Mouse (Mus musculus) intestine, embryonic 15.5 days (tissue): Measurements from ENCODE around the gene Uroc1. TPM values are rescaled to one million over a fixed set of nuclear protein-coding genes. Genes with fewer than 3 reads are reported as not detected.

Source experiments
- ATAC-seq: fragments of 200-750 bp; cut with Nextera tagmentation; 2 replicates; pipeline ENCODE4 v1.8.0; 2017; ENCODE audit warnings: moderate TSS enrichment, moderate library complexity
- H3K27ac ChIP-seq: fragments of 300-500 bp; sonication (generic); 2 replicates; pipeline ENCODE4 v1.5.1; 2015; ENCODE audit warnings: mild to moderate bottlenecking, inconsistent platforms
- H3K27me3 ChIP-seq: fragments of 300-500 bp; sonication (generic); replicated peaks from 2 replicates; pipeline ENCODE4 v1.6.1; 2015; ENCODE audit warnings: inconsistent platforms
- H3K36me3 ChIP-seq: fragments of 300-500 bp; sonication (generic); 2 replicates; pipeline ENCODE4 v1.6.1; 2015; ENCODE audit warnings: inconsistent platforms
- H3K4me1 ChIP-seq: fragments of 300-500 bp; sonication (generic); replicated peaks from 2 replicates; pipeline ENCODE4 v1.6.1; 2015; ENCODE audit warnings: inconsistent platforms
- H3K4me2 ChIP-seq: fragments of 300-500 bp; sonication (generic); replicated peaks from 2 replicates; pipeline ENCODE4 v1.6.1; 2015; ENCODE audit warnings: mild to moderate bottlenecking, inconsistent platforms
- H3K4me3 ChIP-seq: fragments of 300-500 bp; sonication (generic); replicated peaks from 2 replicates; pipeline ENCODE4 v1.5.1; 2015; ENCODE audit warnings: inconsistent platforms
- H3K9ac ChIP-seq: fragments of 300-500 bp; sonication (generic); 2 replicates; pipeline ENCODE4 v1.6.1; 2015; ENCODE audit warnings: inconsistent platforms
- H3K9me3 ChIP-seq: fragments of 300-500 bp; sonication (generic); 2 replicates; pipeline ENCODE4 v1.6.1; 2016; ENCODE audit warnings: inconsistent platforms
- WGBS: fragments of 180-500 bp; shearing (Covaris S2); methylation state at CpG from one replicate; pipeline ENCODE4 v1.1.7; 2015; 5-methylcytosine and 5-hydroxymethylcytosine counted together
- polyA plus RNA-seq: library from polyadenylated mRNA; unstranded; fragments of >200 nt; fragmentation: Nextera tagmentation; extraction: Ambion mirVana; gene quantifications from 2 replicates; pipeline ENCODE4 v1.2.1, GENCODE M21; 2015

Uroc1 gene
- polyA plus RNA-seq, 1 experiment from 2014 or later = 0.34 TPM

GRCm38 (mm10) chr6:90324026-90324425 is 9.1 kb upstream of the Uroc1 start:
- no peak overlapping the region for H3K9ac ChIP-seq
- H3K27ac ChIP-seq = no peak overlapping the region
- H3K36me3 ChIP-seq = no peaks in the 10 kb centered on the region
- no peak overlapping the region for H3K4me2 ChIP-seq
- no peaks in the 10 kb centered on the region for H3K27me3 ChIP-seq
- no peak overlapping the region for H3K4me3 ChIP-seq
- H3K4me1 ChIP-seq = no peaks in the 10 kb centered on the region
- 67% methylated on average over 3 of the region's 3 CpGs for WGBS
- ATAC-seq = no peak
- no peaks in the 10 kb centered on the region for H3K9me3 ChIP-seq

GRCm38 (mm10) chr6:90324463-90324862 is 8.6 kb upstream of the Uroc1 start:
- WGBS = 47% methylated on average over 3 of the region's 3 CpGs
- Histone ChIP-seq H3K4me2 (no peak overlapping the region), H3K27me3 (no peaks in the 10 kb centered on the region), H3K27ac (no peak overlapping the region), H3K9me3 (no peaks in the 10 kb centered on the region), H3K36me3 (no peaks in the 10 kb centered on the region), H3K4me1 (no peaks in the 10 kb centered on the region), H3K9ac (no peak overlapping the region), H3K4me3 (no peak overlapping the region)
- no peak for ATAC-seq

DNA sequence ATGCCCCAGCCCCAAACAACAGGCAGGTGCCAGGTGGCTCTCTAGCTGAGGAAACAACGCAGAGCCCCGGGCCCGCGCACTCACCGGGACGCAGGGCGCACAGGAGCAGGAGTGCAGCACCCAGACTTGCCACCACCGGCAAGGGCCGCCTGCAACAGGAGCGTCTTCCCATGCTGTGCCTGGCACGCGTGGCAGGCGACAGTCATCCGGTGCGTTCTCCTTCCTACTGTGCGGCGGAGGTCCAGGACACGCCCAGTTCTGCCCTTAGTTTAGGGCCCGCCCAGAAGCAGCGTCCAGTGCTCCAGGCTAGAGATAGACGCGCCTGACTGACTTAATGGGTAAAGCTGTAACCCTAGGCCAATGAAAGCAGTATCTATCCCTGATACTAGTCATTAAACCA is 8.1 kb upstream of the Uroc1 start, which contains the start of gene Chst13:
Gene Chst13 (minus strand): TSS at position 195 of the 400 bp plus-strand sequence.
- Histone ChIP-seq H3K9me3 (no peaks in the 10 kb centered on the region), H3K36me3 (no peaks in the 10 kb centered on the region), H3K27me3 (no peaks in the 10 kb centered on the region), H3K4me2 (peak within 1 kb of the TSS; percentile 60), H3K27ac (no peak within 1 kb of the TSS), H3K4me1 (no peaks in the 10 kb centered on the region), H3K9ac (no peak within 1 kb of the TSS), H3K4me3 (peak within 1 kb of the TSS; percentile 16; the same call in 1 of the 2 replicates)
- peak; percentile 63 for ATAC-seq
- 6% methylated on average over 22 of the region's 22 CpGs for WGBS

DNA sequence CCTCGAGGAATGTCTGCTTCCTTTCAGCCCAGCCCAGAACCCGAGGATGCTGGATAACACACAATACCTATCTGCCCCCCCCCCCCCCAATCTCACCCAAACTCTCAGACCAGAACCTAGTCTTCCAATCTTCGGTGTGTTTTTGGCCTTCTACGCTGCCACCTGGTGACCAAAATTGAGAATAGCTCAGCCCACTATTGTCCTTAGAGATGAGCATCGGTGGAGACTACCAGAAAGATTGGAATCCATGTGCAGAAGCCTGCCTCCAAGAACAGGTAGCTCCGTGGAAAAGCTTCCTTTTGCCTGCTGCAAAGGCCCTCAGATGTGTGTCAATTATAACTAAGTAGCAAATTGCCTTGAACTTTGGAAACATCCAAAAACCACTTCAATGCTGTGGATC is 5.4 kb upstream of the Uroc1 start:
- Histone ChIP-seq H3K9me3 (no peaks in the 10 kb centered on the region), H3K4me3 (no peak overlapping the region), H3K4me1 (no peaks in the 10 kb centered on the region), H3K9ac (no peak overlapping the region), H3K27me3 (no peaks in the 10 kb centered on the region), H3K36me3 (no peaks in the 10 kb centered on the region), H3K27ac (no peak overlapping the region), H3K4me2 (no peak overlapping the region)
- no peak for ATAC-seq
- 19% methylated on average over 6 of the region's 6 CpGs for WGBS

GRCm38 (mm10) chr6:90329953-90330352 is 3.1 kb upstream of the Uroc1 start:
- Histone ChIP-seq H3K9me3 (no peaks in the 10 kb centered on the region), H3K27ac (no peak overlapping the region), H3K27me3 (no peaks in the 10 kb centered on the region), H3K4me2 (no peak overlapping the region), H3K36me3 (no peaks in the 10 kb centered on the region), H3K4me3 (no peak overlapping the region), H3K4me1 (no peaks in the 10 kb centered on the region), H3K9ac (no peak overlapping the region)
- ATAC-seq = 0 out of 2 replicates have a peak, but pooled peaks have one; percentile 13
- WGBS = 15% methylated on average over 1 of the region's 1 CpGs

GRCm38 (mm10) chr6:90334244-90334643 is 1.2 kb downstream of the Uroc1 start:
- Histone ChIP-seq H3K9me3 (no peaks in the 10 kb centered on the region), H3K27ac (no peak overlapping the region), H3K36me3 (no peaks in the 10 kb centered on the region), H3K4me1 (no peaks in the 10 kb centered on the region), H3K27me3 (no peaks in the 10 kb centered on the region), H3K4me3 (no peak overlapping the region), H3K4me2 (no peak overlapping the region), H3K9ac (no peak overlapping the region)
- ATAC-seq = no peak
- WGBS = 60% methylated on average over 3 of the region's 3 CpGs

DNA sequence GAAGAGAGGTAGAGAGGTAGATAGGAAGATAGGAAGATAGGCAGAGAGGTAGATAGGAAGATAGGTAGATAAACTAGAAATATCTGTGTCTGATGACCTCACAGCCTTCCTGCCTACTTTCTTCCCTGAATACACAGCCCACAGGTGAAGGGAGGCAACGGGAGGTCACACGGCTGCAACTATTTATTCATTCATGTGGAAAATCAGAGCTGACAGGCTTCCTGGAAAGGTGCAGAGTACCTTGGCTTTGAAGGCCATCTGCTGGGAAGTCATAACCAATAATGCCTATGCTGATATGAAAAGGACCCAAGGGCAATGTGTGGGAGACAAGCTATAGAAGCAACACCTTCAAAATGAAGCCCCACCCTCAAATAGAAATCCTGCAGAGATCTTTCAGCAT is 9.3 kb downstream of the Uroc1 start:
- WGBS = 69% methylated on average over 2 of the region's 2 CpGs
- Histone ChIP-seq H3K9ac (no peak overlapping the region), H3K36me3 (no peaks in the 10 kb centered on the region), H3K4me2 (no peak overlapping the region), H3K9me3 (no peaks in the 10 kb centered on the region), H3K4me3 (no peak overlapping the region), H3K27me3 (no peaks in the 10 kb centered on the region), H3K27ac (no peak overlapping the region), H3K4me1 (no peaks in the 10 kb centered on the region)
- no peak for ATAC-seq

DNA sequence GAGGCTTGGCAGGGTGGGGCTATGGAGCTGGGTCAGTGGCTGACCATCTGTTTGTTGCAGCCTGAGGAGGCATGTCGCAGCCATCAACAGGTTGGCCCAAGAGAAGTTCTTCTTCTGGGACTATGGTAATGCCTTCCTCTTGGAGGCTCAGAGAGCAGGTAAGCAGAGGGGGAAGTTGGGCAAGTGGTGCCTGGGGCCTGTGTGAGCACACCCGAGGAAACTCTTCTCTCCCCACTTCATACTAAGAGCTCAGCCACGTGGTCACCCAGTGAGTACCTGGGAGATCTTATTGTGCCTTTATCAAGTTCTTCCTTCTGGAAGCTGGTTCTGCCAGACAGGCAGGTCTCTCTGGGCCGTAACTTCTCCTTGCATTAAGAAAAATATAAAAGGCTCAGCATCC is 14.1 kb downstream of the Uroc1 start:
- H3K4me2 ChIP-seq = no peak overlapping the region
- H3K9ac ChIP-seq = no peak overlapping the region
- no peak overlapping the region for H3K4me3 ChIP-seq
- H3K36me3 ChIP-seq = no peaks in the 10 kb centered on the region
- ATAC-seq = no peak
- H3K27me3 ChIP-seq = no peaks in the 10 kb centered on the region
- no peak overlapping the region for H3K27ac ChIP-seq
- no peaks in the 10 kb centered on the region for H3K4me1 ChIP-seq
- no peaks in the 10 kb centered on the region for H3K9me3 ChIP-seq
- WGBS = 73% methylated on average over 4 of the region's 4 CpGs

DNA sequence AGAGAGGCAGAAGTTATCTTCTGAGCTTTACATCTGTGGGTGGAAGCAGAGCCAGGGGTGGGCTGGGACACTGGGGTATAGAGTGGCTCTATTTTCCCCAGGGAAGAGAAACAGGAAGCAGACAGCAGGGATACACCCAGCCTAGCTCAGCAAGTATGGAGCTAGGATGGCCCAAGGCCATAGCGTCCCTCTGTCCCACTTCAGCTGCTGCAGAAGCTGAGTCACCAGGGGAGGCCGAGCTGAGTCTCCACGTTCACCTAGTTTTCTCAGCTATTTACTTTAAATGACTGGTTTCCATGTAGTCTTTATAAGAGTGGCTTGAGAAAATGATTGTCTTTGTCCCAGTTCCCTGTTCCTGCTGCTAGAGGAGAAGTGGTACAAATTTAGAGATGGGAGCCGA is 15.4 kb downstream of the Uroc1 start:
- H3K9ac ChIP-seq = no peak overlapping the region
- 69% methylated on average over 4 of the region's 4 CpGs for WGBS
- ATAC-seq = no peak
- H3K36me3 ChIP-seq = no peaks in the 10 kb centered on the region
- H3K27me3 ChIP-seq = no peaks in the 10 kb centered on the region
- no peak overlapping the region for H3K27ac ChIP-seq
- H3K4me1 ChIP-seq = no peaks in the 10 kb centered on the region
- no peak overlapping the region for H3K4me3 ChIP-seq
- H3K4me2 ChIP-seq = no peak overlapping the region
- no peaks in the 10 kb centered on the region for H3K9me3 ChIP-seq

GRCm38 (mm10) chr6:90350011-90350410 is 16.9 kb downstream of the Uroc1 start:
- Histone ChIP-seq H3K27ac (no peak overlapping the region), H3K36me3 (no peaks in the 10 kb centered on the region), H3K27me3 (no peaks in the 10 kb centered on the region), H3K9ac (no peak overlapping the region), H3K4me3 (no peak overlapping the region), H3K4me1 (no peaks in the 10 kb centered on the region), H3K9me3 (no peaks in the 10 kb centered on the region), H3K4me2 (no peak overlapping the region)
- ATAC-seq = no peak
- WGBS = 65% methylated on average over 2 of the region's 2 CpGs

- Histone ChIP-seq H3K4me2 (no peak overlapping the region), H3K36me3 (no peaks in the 10 kb centered on the region), H3K9me3 (no peaks in the 10 kb centered on the region), H3K4me1 (peaks cover 16% of the 10 kb centered on the region; the same call in 1 of the 2 replicates), H3K27ac (0 out of 2 replicates have a peak overlapping the region, but pooled peaks have one; percentile 1), H3K9ac (no peak overlapping the region), H3K27me3 (no peaks in the 10 kb centered on the region), H3K4me3 (no peak overlapping the region)
- no peak for ATAC-seq
- WGBS = 50% methylated on average over 5 of the region's 5 CpGs
Observed at GRCm38 (mm10) chr6:90358142-90358541, 25.1 kb downstream of the Uroc1 start.

DNA sequence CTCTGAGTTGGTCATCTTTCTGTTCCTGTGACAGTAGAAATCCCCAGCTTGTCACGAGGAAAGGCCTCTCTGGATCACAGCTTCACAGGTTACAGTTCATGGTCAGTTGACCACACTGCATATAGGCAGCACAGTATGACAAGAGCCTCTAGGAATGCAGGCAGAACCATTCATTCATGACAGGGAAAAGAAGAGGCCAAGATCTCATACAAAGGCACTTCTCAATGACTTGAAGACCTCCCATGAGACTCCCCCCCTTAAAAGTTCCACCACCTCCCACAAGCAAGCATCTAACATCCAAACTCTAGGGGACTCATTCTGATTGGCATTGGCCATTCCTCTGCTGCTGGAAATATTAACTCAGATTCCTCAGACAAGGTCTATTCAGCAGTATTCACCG is 26.4 kb downstream of the Uroc1 start:
- no peaks in the 10 kb centered on the region for H3K9me3 ChIP-seq
- ATAC-seq = no peak
- WGBS = 77% methylated on average over 2 of the region's 2 CpGs

GRCm38 (mm10) chr6:90360024-90360781 is 27.1 kb downstream of the Uroc1 start:
- WGBS = 52% methylated on average over 7 of the region's 7 CpGs
- Histone ChIP-seq H3K27ac (no peak overlapping the region; the same call in 1 of the 2 replicates), H3K27me3 (no peaks in the 10 kb centered on the region), H3K9ac (no peak overlapping the region), H3K4me1 (peaks cover 16% of the 10 kb centered on the region; the same call in 1 of the 2 replicates), H3K4me3 (no peak overlapping the region), H3K4me2 (no peak overlapping the region), H3K36me3 (no peaks in the 10 kb centered on the region), H3K9me3 (no peaks in the 10 kb centered on the region)
- peak; percentile 85 for ATAC-seq

More for the DNA sequence above, 26.4 kb downstream of the Uroc1 start:
- H3K9ac ChIP-seq = no peak overlapping the region
- no peak overlapping the region for H3K4me2 ChIP-seq
- H3K27ac ChIP-seq = no peak overlapping the region
- H3K36me3 ChIP-seq = no peaks in the 10 kb centered on the region
- H3K4me3 ChIP-seq = no peak overlapping the region
- no peaks in the 10 kb centered on the region for H3K27me3 ChIP-seq
- H3K4me1 ChIP-seq = peaks cover 16% of the 10 kb centered on the region; the same call in 1 of the 2 replicates
